Mouse (Mus musculus) hindbrain, embryonic 16.5 days (tissue): ENCODE measurements at regions not wholly inside any gene's neighbourhood (a gene's known extent, or its start where the extent isn't known, plus 50 kb on each side); places are given as distances from the start of the nearest gene placed in this dataset.
A peak's percentile ranks its signal among the peaks of the same experiment; 100 is the strongest.

Source experiments
- ATAC-seq: fragments of 200-750 bp; cut with Nextera tagmentation; 2 replicates; pipeline ENCODE4 v1.8.0; 2017; ENCODE audit warnings: moderate TSS enrichment, moderate library complexity
- H3K27ac ChIP-seq: fragments of 300-500 bp; sonication (generic); 2 replicates; pipeline ENCODE4 v1.5.1; 2014; ENCODE audit warnings: low read depth, mild to moderate bottlenecking, control low read depth, low read length, moderate library complexity
- H3K27me3 ChIP-seq: fragments of 300-500 bp; sonication (generic); replicated peaks from 2 replicates; pipeline ENCODE4 v1.6.1; 2014; ENCODE audit warnings: low read length; ENCODE audit not compliant: control insufficient read depth, insufficient read depth
- H3K36me3 ChIP-seq: fragments of 300-500 bp; sonication (generic); 2 replicates; pipeline ENCODE4 v1.6.1; 2014; ENCODE audit warnings: mild to moderate bottlenecking, low read length, moderate library complexity, mixed read lengths; ENCODE audit not compliant: control insufficient read depth, insufficient read depth
- H3K4me1 ChIP-seq: fragments of 300-500 bp; sonication (generic); 2 replicates; pipeline ENCODE4 v1.6.1; 2014; ENCODE audit warnings: low read depth, low read length; ENCODE audit not compliant: control insufficient read depth, insufficient read depth
- H3K4me2 ChIP-seq: fragments of 300-500 bp; sonication (generic); 2 replicates; pipeline ENCODE4 v1.6.1; 2014; ENCODE audit warnings: mild to moderate bottlenecking, low read length, control low read depth, moderate library complexity
- H3K4me3 ChIP-seq: fragments of 300-500 bp; sonication (generic); 2 replicates; pipeline ENCODE4 v1.5.1; 2014; ENCODE audit warnings: mild to moderate bottlenecking, low read length, control low read depth, moderate library complexity
- H3K9ac ChIP-seq: fragments of 300-500 bp; sonication (generic); 2 replicates; pipeline ENCODE4 v1.6.1; 2014; ENCODE audit warnings: low read depth, mild to moderate bottlenecking, control low read depth, low read length, moderate library complexity
- H3K9me3 ChIP-seq: fragments of 300-500 bp; sonication (generic); 2 replicates; pipeline ENCODE4 v1.6.1; 2014; ENCODE audit warnings: mild to moderate bottlenecking, low read length, moderate library complexity; ENCODE audit not compliant: control insufficient read depth
- WGBS: fragments of 180-500 bp; shearing (Covaris S2); extraction: QIAGEN DNeasy Blood & Tissue Kit; methylation state at CpG from one replicate; pipeline ENCODE4 v1.1.7; 2014; 5-methylcytosine and 5-hydroxymethylcytosine counted together

- Histone ChIP-seq H3K4me1 (no peaks in the 10 kb centered on the region), H3K9me3 (no peaks in the 10 kb centered on the region), H3K9ac (no peak overlapping the region), H3K27me3 (no peaks in the 10 kb centered on the region), H3K4me2 (no peak overlapping the region), H3K4me3 (no peak overlapping the region), H3K36me3 (no peaks in the 10 kb centered on the region), H3K27ac (no peak overlapping the region)
- ATAC-seq, result no peak
- 70% methylated on average over 1 of the region's 1 CpGs for WGBS
Observed at GRCm38 (mm10) chr15:72101730-72102129, 1732.6 kb upstream of the Gm6569 start.

- H3K36me3 ChIP-seq, result no peaks in the 10 kb centered on the region
- H3K4me1 ChIP-seq, result no peaks in the 10 kb centered on the region
- no peak overlapping the region for H3K4me2 ChIP-seq
- H3K4me3 ChIP-seq, result no peak overlapping the region
- H3K9ac ChIP-seq, result no peak overlapping the region
- peak; percentile 91 for ATAC-seq
- no peak overlapping the region for H3K27ac ChIP-seq
- 48% methylated on average over 4 of the region's 4 CpGs for WGBS
- no peaks in the 10 kb centered on the region for H3K9me3 ChIP-seq
- no peaks in the 10 kb centered on the region for H3K27me3 ChIP-seq
Observed at GRCm38 (mm10) chr15:72105830-72106413, 1728.4 kb upstream of the Gm6569 start.

DNA sequence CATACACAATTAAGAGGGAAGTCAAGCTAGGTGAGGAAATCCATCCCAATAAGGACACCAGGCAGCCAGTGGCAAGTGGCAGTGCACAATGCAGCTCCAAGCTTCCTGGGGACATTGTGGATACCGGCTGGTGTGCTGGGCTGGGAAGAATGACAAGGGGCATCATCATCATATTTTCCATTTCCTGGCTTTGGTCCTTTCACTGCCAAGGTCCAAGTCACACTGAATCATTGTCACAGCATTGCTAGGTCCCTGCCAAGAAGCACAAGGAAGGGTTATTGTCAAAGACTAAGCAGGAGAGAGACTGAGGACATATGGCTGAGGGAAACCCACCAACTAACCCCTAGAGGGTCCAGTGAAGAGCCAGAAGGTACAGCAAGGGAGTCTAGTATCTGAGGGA lies 1723.8 kb upstream of the Gm6569 start:
- H3K4me1 ChIP-seq, result no peaks in the 10 kb centered on the region
- no peaks in the 10 kb centered on the region for H3K27me3 ChIP-seq
- no peaks in the 10 kb centered on the region for H3K36me3 ChIP-seq
- H3K4me2 ChIP-seq, result no peak overlapping the region
- 52% methylated on average over 1 of the region's 1 CpGs for WGBS
- peak; percentile 83 for ATAC-seq
- H3K4me3 ChIP-seq, result no peak overlapping the region
- no peak overlapping the region for H3K9ac ChIP-seq
- no peak overlapping the region for H3K27ac ChIP-seq
- no peaks in the 10 kb centered on the region for H3K9me3 ChIP-seq

GRCm38 (mm10) chr15:72116772-72117171 lies 1717.6 kb upstream of the Gm6569 start:
- Histone ChIP-seq H3K27me3 (no peaks in the 10 kb centered on the region), H3K9me3 (no peaks in the 10 kb centered on the region), H3K9ac (no peak overlapping the region), H3K27ac (no peak overlapping the region), H3K4me3 (no peak overlapping the region), H3K36me3 (no peaks in the 10 kb centered on the region), H3K4me2 (no peak overlapping the region), H3K4me1 (no peaks in the 10 kb centered on the region)
- WGBS, result 85% methylated on average over 4 of the region's 4 CpGs
- ATAC-seq, result no peak

DNA sequence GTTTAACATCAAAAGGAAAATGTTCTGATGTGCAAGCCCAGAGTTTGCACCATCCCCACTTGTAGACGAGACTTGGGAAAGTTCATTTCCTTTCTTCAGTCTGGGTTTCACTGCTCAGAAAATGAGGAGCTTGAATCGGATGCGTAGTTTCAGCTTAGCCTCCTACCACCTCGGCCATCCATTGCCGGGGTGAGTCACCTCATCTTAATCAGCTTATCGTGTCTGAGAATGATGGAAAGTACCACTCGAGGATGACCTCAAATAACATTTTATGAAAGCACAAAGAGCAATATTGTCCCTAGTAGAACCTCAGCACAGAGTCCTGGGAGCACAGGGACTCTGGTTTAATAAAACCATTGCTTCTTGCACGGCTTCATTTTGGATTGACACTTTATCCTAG lies 1700.1 kb upstream of the Gm6569 start:
- Histone ChIP-seq H3K36me3 (no peaks in the 10 kb centered on the region), H3K9ac (no peak overlapping the region), H3K4me1 (no peaks in the 10 kb centered on the region), H3K4me2 (no peak overlapping the region), H3K27ac (no peak overlapping the region), H3K27me3 (no peaks in the 10 kb centered on the region), H3K4me3 (no peak overlapping the region), H3K9me3 (no peaks in the 10 kb centered on the region)
- WGBS, result 84% methylated on average over 8 of the region's 8 CpGs
- ATAC-seq, result no peak

- peak; percentile 60; the same call in 1 of the 2 replicates for ATAC-seq
- WGBS, result 67% methylated on average over 4 of the region's 4 CpGs
Observed at GRCm38 (mm10) chr15:72135992-72136617, 1698.3 kb upstream of the Gm6569 start.

DNA sequence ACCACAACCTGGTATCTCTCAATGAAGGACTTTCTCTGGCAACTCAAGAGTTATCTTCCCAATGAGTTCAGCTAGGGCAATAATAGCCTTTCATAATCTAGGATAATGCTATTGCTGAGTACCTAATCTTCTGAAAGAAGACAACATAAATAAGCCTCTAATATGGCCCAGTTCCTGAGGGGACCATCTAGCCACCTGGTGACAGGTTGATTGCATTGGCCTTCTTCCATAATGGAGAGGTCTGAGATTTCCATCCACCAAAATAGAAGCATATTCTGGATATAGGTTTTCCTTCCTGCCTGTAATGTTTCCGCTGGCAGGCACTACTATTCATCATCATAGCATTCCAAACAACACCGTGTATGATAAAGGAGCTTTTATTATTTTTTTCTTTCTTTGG lies 1694.2 kb upstream of the Gm6569 start:
- Histone ChIP-seq H3K4me1 (no peaks in the 10 kb centered on the region), H3K4me3 (no peak overlapping the region), H3K9me3 (no peaks in the 10 kb centered on the region), H3K27me3 (no peaks in the 10 kb centered on the region), H3K9ac (no peak overlapping the region), H3K27ac (no peak overlapping the region), H3K36me3 (no peaks in the 10 kb centered on the region), H3K4me2 (no peak overlapping the region)
- ATAC-seq, result no peak
- 77% methylated on average over 2 of the region's 2 CpGs for WGBS

More at GRCm38 (mm10) chr15:72135992-72136617, 1698.3 kb upstream of the Gm6569 start:
- Histone ChIP-seq H3K9me3 (no peaks in the 10 kb centered on the region), H3K4me1 (no peaks in the 10 kb centered on the region), H3K4me3 (no peak overlapping the region), H3K27me3 (no peaks in the 10 kb centered on the region), H3K9ac (no peak overlapping the region), H3K36me3 (no peaks in the 10 kb centered on the region), H3K27ac (no peak overlapping the region), H3K4me2 (no peak overlapping the region)

- no peak overlapping the region for H3K9ac ChIP-seq
- no peaks in the 10 kb centered on the region for H3K36me3 ChIP-seq
- 69% methylated on average over 6 of the region's 6 CpGs for WGBS
- H3K9me3 ChIP-seq, result no peaks in the 10 kb centered on the region
- no peak overlapping the region for H3K4me2 ChIP-seq
- no peaks in the 10 kb centered on the region for H3K27me3 ChIP-seq
- ATAC-seq, result no peak
- H3K4me3 ChIP-seq, result no peak overlapping the region
- no peak overlapping the region for H3K27ac ChIP-seq
- H3K4me1 ChIP-seq, result no peaks in the 10 kb centered on the region
Observed at GRCm38 (mm10) chr15:72150581-72150980, 1683.8 kb upstream of the Gm6569 start.

GRCm38 (mm10) chr15:72158505-72158904 lies 1675.9 kb upstream of the Gm6569 start:
- no peak overlapping the region for H3K9ac ChIP-seq
- H3K27ac ChIP-seq, result no peak overlapping the region
- no peak overlapping the region for H3K4me3 ChIP-seq
- WGBS, result 46% methylated on average over 3 of the region's 3 CpGs
- no peaks in the 10 kb centered on the region for H3K9me3 ChIP-seq
- H3K4me1 ChIP-seq, result no peaks in the 10 kb centered on the region
- no peak overlapping the region for H3K4me2 ChIP-seq
- no peaks in the 10 kb centered on the region for H3K27me3 ChIP-seq
- no peaks in the 10 kb centered on the region for H3K36me3 ChIP-seq
- no peak for ATAC-seq
